Mouse (Mus musculus) lung, embryonic 15.5 days (tissue): ENCODE measurements at regions not wholly inside any gene's neighbourhood (a gene's known extent, or its start where the extent isn't known, plus 50 kb on each side); places are given as distances from the start of the nearest gene placed in this dataset.

Experiments used
- ATAC-seq: fragments of 200-750 bp; cut with Nextera tagmentation; 2 replicates; pipeline ENCODE4 v1.8.0; 2017; ENCODE audit warnings: moderate number of reproducible peaks, borderline replicate concordance; ENCODE audit not compliant: low FRiP score, low TSS enrichment; ENCODE audit errors: extremely low read depth
- H3K27ac ChIP-seq: fragments of 300-500 bp; sonication (generic); 2 replicates; pipeline ENCODE4 v1.5.1; 2015; ENCODE audit warnings: moderate library complexity, mild to moderate bottlenecking, inconsistent platforms
- H3K27me3 ChIP-seq: fragments of 300-500 bp; sonication (generic); 2 replicates; pipeline ENCODE4 v1.6.1; 2015; ENCODE audit warnings: inconsistent platforms
- H3K36me3 ChIP-seq: fragments of 300-500 bp; sonication (generic); 2 replicates; pipeline ENCODE4 v1.6.1; 2015; ENCODE audit warnings: inconsistent platforms
- H3K4me1 ChIP-seq: fragments of 300-500 bp; sonication (generic); 2 replicates; pipeline ENCODE4 v1.6.1; 2015; ENCODE audit warnings: inconsistent platforms
- H3K4me2 ChIP-seq: fragments of 300-500 bp; sonication (generic); 2 replicates; pipeline ENCODE4 v1.6.1; 2015; ENCODE audit warnings: inconsistent platforms, mild to moderate bottlenecking, moderate library complexity
- H3K4me3 ChIP-seq: fragments of 300-500 bp; sonication (generic); 2 replicates; pipeline ENCODE4 v1.5.1; 2015; ENCODE audit warnings: mild to moderate bottlenecking, inconsistent platforms
- H3K9ac ChIP-seq: fragments of 300-500 bp; sonication (generic); 2 replicates; pipeline ENCODE4 v1.6.1; 2015; ENCODE audit warnings: inconsistent platforms
- H3K9me3 ChIP-seq: fragments of 300-500 bp; sonication (generic); 2 replicates; pipeline ENCODE4 v1.6.1; 2016; ENCODE audit warnings: inconsistent platforms
- WGBS: fragments of 180-500 bp; shearing (Covaris S2); methylation state at CpG from one replicate; pipeline ENCODE4 v1.1.7; 2015; 5-methylcytosine and 5-hydroxymethylcytosine counted together

DNA sequence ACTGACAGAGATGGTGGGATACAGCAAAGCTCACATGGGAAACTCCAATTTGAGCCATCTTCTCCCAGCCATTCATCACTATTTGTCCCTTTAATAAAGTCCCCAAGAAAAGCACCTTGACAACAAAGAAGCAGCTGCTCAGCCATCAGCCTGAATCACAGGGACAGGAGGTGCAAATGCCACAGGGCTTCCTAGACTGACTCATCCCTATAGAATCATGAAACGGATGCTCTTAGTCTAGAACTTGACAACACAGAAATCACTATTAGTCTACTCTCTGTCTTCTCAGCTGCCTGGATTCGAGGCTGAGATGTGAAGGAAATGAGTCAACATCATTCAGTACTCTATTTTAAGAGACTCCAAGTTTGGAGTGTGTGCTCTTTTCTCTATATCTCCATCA lies 365.4 kb upstream of the Gm10306 start:
- WGBS, result 55% methylated on average over 2 of the region's 2 CpGs
- Histone ChIP-seq H3K4me3 (no peak overlapping the region), H3K4me2 (no peak overlapping the region), H3K9me3 (no peaks in the 10 kb centered on the region), H3K9ac (no peak overlapping the region), H3K27me3 (no peaks in the 10 kb centered on the region), H3K36me3 (no peaks in the 10 kb centered on the region), H3K4me1 (peaks cover 7% of the 10 kb centered on the region; the same call in 1 of the 2 replicates), H3K27ac (no peak overlapping the region)
- no peak for ATAC-seq

DNA sequence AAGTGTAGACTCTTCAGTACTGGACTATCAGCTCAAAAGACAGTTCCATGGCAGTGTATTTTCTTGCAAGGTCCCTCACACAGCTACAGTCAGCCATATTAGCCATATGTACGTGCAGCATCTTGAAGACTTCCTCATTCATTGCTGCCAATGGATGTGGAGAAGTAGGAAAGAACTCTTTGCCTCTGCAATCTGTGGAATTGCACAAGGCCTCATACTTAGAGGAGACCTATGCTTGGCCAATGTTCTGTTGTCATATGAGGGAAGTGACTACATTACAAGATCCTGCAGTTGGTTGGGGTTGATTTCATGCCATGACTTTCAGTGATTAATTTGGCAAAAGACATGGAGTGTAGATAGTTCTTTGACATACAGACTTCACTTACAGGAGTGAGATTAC lies 340.1 kb upstream of the Gm10306 start:
- H3K36me3 ChIP-seq, result no peaks in the 10 kb centered on the region
- no peaks in the 10 kb centered on the region for H3K9me3 ChIP-seq
- no peak overlapping the region for H3K9ac ChIP-seq
- 79% methylated on average over 1 of the region's 1 CpGs for WGBS
- ATAC-seq, result no peak
- no peak overlapping the region for H3K27ac ChIP-seq
- no peak overlapping the region for H3K4me3 ChIP-seq
- no peaks in the 10 kb centered on the region for H3K27me3 ChIP-seq
- no peak overlapping the region for H3K4me2 ChIP-seq
- H3K4me1 ChIP-seq, result no peaks in the 10 kb centered on the region

DNA sequence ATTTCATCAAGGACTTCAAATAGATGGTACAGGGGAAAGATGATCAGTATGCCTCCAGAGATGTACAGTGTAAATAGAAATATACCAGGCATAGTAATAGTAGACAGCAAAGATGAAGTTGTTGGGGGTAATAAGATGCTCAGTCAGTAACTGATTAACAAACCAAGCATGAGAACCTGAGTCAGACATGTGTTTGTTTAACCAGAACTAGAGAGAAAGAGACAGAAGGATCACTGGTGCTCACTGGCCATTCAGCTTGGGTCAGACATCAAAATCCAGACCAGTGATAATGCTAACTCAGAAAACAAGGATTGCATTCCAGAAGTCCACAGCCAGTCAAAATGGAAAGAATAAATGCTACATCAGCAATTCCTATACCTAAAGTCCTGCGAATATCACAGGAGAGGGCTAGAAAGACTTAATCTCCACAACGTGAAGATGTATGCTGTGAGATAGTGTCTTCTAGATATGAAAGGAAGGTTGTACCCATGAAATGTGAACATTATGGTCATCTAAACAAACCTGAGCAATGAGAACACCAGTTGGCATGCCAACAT lies 320.6 kb upstream of the Gm10306 start:
- no peak overlapping the region for H3K9ac ChIP-seq
- H3K36me3 ChIP-seq, result no peaks in the 10 kb centered on the region
- H3K27me3 ChIP-seq, result no peaks in the 10 kb centered on the region
- H3K4me1 ChIP-seq, result no peaks in the 10 kb centered on the region
- no peak overlapping the region for H3K27ac ChIP-seq
- H3K9me3 ChIP-seq, result no peaks in the 10 kb centered on the region
- no peak for ATAC-seq
- no peak overlapping the region for H3K4me3 ChIP-seq
- WGBS, result 86% methylated on average over 2 of the region's 2 CpGs
- no peak overlapping the region for H3K4me2 ChIP-seq

DNA sequence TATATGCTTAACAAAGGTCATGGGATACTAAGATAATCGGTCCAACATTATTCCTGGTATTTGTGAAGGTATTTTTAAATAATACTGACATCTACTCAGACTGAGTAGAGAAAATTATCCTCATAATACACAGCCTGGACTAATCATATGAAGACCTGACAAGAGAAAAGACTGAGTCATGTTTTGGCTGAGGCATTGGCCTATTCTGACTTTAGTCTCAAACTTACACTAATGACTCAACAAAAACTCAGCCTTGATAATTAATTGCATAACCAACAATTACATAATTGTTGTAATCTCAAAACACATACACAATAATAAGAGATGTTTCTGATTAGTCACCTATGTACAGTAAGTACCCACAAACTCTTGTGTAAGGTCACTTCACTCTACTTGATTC lies 300.3 kb upstream of the Gm10306 start:
- H3K4me3 ChIP-seq, result no peak overlapping the region
- no peaks in the 10 kb centered on the region for H3K27me3 ChIP-seq
- no peak overlapping the region for H3K4me2 ChIP-seq
- no peaks in the 10 kb centered on the region for H3K9me3 ChIP-seq
- WGBS, result 79% methylated on average over 1 of the region's 1 CpGs
- no peaks in the 10 kb centered on the region for H3K4me1 ChIP-seq
- ATAC-seq, result no peak
- H3K27ac ChIP-seq, result no peak overlapping the region
- no peak overlapping the region for H3K9ac ChIP-seq
- no peaks in the 10 kb centered on the region for H3K36me3 ChIP-seq

DNA sequence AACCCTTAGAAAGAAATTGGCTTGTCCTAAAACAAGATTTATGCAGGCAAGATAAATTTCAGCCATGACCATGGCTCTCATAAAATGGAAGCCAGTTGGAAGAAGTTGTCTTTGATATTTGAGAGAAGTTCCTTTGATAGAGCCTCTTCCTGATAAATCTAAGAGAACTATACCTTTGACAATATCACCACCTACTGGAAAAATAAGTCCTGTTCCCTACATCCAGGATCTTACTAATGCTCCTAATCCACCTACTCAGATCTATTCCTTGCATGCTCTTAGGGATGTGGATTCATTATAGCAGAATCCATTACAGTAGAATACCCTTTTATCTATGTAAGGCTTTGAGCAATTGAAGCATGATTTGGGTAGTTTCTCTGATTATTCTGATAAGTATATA lies 295.2 kb upstream of the Gm10306 start:
- Histone ChIP-seq H3K36me3 (no peaks in the 10 kb centered on the region), H3K9me3 (no peaks in the 10 kb centered on the region), H3K27me3 (no peaks in the 10 kb centered on the region), H3K4me2 (no peak overlapping the region), H3K4me3 (no peak overlapping the region), H3K9ac (no peak overlapping the region), H3K27ac (no peak overlapping the region), H3K4me1 (no peaks in the 10 kb centered on the region)
- ATAC-seq, result no peak

DNA sequence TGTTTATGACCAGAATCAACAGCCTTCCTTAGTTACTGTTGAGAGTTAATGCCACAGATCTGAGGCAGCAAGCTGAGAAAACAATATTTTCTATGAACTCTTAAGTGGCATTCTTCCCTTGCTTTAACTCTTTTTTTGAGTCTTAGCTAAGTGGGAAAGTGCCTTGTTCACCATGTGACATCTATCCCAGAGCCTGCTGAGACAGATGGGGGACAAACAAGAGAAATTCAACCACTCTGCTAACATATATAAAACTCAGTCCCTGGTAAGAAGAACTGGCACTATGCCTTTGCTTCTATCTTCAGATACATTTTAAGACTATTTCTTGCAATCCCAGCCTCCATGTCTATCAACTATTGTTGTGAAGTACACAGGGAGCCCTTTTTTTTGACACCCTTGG lies 274.6 kb upstream of the Gm10306 start:
- ATAC-seq, result no peak
- Histone ChIP-seq H3K4me1 (no peaks in the 10 kb centered on the region), H3K9me3 (no peaks in the 10 kb centered on the region), H3K9ac (no peak overlapping the region), H3K36me3 (no peaks in the 10 kb centered on the region), H3K27me3 (no peaks in the 10 kb centered on the region), H3K4me3 (no peak overlapping the region), H3K27ac (no peak overlapping the region), H3K4me2 (no peak overlapping the region)

DNA sequence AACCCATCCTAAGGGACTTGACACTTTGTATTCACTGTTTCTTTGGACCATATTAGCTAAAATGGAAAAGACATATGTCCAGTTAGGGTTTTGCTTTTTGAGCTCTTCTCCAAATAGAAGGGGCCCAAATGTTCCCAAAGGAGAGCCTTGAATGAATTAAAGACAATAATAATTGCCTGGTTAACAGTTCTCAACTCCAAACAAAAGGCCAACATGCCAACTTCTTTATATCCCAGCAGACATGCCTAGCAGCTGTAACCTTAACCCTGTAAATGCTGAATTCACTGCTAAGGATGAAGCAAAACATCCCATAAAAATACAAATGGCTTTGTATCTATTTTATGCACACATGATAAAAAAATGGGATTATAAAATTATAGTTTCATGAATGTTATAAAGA lies 264.2 kb upstream of the Gm10306 start:
- no peak overlapping the region for H3K9ac ChIP-seq
- ATAC-seq, result no peak
- no peak overlapping the region for H3K4me2 ChIP-seq
- H3K27ac ChIP-seq, result no peak overlapping the region
- H3K4me1 ChIP-seq, result no peaks in the 10 kb centered on the region
- H3K36me3 ChIP-seq, result no peaks in the 10 kb centered on the region
- H3K9me3 ChIP-seq, result no peaks in the 10 kb centered on the region
- H3K27me3 ChIP-seq, result no peaks in the 10 kb centered on the region
- H3K4me3 ChIP-seq, result no peak overlapping the region

DNA sequence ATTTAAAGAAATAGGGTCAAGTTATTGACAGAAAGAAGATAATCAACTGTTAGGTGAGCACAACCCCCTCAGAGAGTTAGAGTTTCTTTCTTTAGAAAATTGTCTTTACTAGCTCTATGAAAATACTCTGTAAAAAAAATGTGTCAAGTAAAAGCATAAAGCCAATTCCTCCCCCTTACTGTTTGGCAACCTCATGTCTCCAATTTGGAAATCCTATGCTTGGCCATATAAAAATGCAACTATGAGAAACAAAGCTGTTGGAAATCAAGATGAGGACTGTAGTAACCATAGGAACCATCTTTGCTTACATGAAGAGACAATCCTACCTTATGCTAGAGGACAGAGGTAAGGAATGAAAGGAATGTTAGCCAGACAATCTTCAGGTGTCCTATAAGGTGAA lies 239.0 kb upstream of the Gm10306 start:
- H3K9me3 ChIP-seq, result no peaks in the 10 kb centered on the region
- H3K4me2 ChIP-seq, result no peak overlapping the region
- no peak overlapping the region for H3K27ac ChIP-seq
- no peaks in the 10 kb centered on the region for H3K4me1 ChIP-seq
- H3K9ac ChIP-seq, result no peak overlapping the region
- no peaks in the 10 kb centered on the region for H3K36me3 ChIP-seq
- H3K27me3 ChIP-seq, result no peaks in the 10 kb centered on the region
- no peak for ATAC-seq
- H3K4me3 ChIP-seq, result no peak overlapping the region

DNA sequence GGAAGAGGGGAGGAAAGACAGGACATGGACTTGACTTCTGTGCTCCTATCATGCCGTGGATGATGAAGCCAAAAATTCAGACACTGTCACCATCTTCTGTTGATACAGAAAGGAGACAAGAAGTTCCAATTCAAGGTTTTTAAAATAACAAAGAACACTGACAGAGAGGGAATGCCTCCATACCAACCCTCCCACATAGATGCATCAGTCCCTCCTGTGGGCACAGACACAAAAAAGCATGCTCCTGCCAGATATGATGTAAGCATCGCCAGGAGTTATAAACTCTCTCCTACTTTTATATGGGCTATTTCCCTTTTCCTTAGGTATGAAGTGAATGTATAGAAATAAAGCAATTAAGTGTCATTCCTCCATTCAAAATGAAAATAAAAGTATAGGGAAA lies 229.6 kb upstream of the Gm10306 start:
- 78% methylated on average over 2 of the region's 2 CpGs for WGBS
- no peak overlapping the region for H3K27ac ChIP-seq

DNA sequence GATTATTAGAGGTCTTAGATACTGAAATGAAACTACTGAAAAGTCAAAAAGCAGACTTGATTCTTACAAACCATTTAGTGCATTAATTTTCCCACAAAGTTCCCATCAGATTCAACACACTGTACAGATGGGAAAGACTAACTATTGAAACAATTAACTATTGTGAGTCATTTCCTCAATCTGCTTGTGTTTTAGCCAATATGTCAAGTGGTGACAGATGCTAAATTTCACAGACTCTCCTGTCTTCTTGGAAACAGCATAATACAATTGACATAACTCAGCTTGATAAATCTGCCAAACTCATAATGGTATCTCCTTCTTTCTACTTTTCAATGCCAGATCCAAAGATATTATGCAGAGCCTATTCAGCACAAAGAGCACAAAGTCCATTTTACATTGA lies 213.0 kb upstream of the Gm10306 start:
- Histone ChIP-seq H3K27ac (no peak overlapping the region), H3K4me1 (no peaks in the 10 kb centered on the region), H3K9ac (no peak overlapping the region), H3K9me3 (no peaks in the 10 kb centered on the region), H3K36me3 (no peaks in the 10 kb centered on the region), H3K4me3 (no peak overlapping the region), H3K27me3 (no peaks in the 10 kb centered on the region), H3K4me2 (no peak overlapping the region)
- ATAC-seq, result no peak

More for the DNA sequence above, 229.6 kb upstream of the Gm10306 start:
- Histone ChIP-seq H3K36me3 (no peaks in the 10 kb centered on the region), H3K4me3 (no peak overlapping the region), H3K27me3 (no peaks in the 10 kb centered on the region), H3K9ac (no peak overlapping the region), H3K4me2 (no peak overlapping the region), H3K9me3 (no peaks in the 10 kb centered on the region), H3K4me1 (no peaks in the 10 kb centered on the region)
- ATAC-seq, result no peak

DNA sequence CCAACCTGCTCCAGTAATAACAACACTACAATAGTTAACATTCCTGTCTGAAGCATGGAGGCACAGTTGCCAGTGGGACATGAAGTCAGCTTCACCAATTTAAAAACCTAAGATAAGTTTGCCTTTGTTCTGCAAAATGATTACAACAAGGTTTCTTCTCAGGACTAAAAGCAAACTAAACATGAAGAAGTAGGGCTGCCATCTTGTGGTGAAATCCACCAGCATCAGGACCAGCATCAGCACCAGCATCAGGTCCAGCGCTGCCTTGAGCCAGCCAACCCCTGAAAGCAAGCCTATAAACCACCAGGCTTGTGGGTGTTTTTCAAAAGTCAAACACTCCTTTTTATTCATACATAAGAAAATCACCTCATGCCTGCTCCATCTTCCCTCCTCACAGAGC lies 207.1 kb upstream of the Gm10306 start:
- no peaks in the 10 kb centered on the region for H3K27me3 ChIP-seq
- H3K9ac ChIP-seq, result no peak overlapping the region
- no peak overlapping the region for H3K4me3 ChIP-seq
- H3K4me1 ChIP-seq, result no peaks in the 10 kb centered on the region
- no peak for ATAC-seq
- H3K36me3 ChIP-seq, result no peaks in the 10 kb centered on the region
- WGBS, result 50% methylated on average over 1 of the region's 1 CpGs
- no peaks in the 10 kb centered on the region for H3K9me3 ChIP-seq
- H3K4me2 ChIP-seq, result no peak overlapping the region
- H3K27ac ChIP-seq, result no peak overlapping the region

DNA sequence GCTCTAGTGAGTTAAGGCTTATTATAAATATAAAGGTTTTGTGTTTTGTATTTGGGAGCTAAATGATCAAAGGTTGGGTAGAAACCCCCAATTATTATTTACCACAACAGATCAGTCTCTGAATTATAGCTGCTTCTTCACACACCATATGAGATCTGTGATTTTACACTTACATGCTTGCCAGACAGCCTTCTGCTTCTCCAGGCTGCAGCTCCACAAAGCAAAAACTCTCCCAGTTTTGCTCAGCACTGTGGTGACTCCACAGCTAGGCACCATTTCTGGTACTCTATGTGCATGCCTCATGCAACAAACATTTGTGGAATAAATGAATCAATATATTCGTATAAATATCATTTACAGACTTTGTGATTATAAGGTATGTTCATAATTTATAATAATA lies 199.4 kb upstream of the Gm10306 start:
- ATAC-seq, result no peak
- Histone ChIP-seq H3K9ac (no peak overlapping the region), H3K4me3 (no peak overlapping the region), H3K36me3 (no peaks in the 10 kb centered on the region), H3K4me1 (no peaks in the 10 kb centered on the region), H3K4me2 (no peak overlapping the region), H3K27me3 (no peaks in the 10 kb centered on the region), H3K9me3 (no peaks in the 10 kb centered on the region), H3K27ac (no peak overlapping the region)
- 61% methylated on average over 1 of the region's 1 CpGs for WGBS

DNA sequence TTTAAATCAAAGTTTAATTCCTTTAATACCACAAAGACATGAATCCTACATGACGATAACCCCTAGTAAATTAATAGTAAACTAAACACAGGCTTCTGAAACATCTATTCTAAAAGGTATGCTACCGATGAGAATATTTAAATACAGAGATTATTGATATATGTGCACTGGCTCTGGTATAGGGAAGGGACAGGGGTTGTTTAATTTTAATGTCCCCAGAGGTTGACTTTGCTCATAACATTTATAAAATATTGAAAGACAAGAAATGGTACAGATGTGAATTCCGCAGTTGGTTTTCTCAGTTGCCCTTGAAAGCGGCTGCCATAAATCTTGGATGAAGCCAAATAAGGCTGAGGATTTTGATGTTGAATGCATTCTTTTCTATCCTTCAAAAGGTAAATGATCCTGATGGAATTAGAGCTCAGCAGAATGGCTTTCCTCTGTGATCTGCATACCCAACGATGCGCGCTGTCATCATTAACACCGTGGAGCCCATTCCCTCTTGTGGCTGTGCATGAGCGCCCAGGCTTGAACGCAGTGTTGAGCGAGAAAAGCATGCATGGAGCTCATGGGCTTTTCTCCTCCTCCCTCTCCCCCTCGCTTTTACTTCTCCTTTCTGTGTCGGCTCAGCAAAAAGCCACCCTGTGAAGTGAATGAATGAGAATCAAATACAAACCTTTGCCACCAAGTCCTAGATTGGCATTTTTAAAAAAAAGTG lies 195.4 kb upstream of the Gm10306 start:
- no peak for ATAC-seq
- H3K27me3 ChIP-seq, result no peaks in the 10 kb centered on the region
- no peaks in the 10 kb centered on the region for H3K36me3 ChIP-seq
- no peak overlapping the region for H3K9ac ChIP-seq
- H3K4me1 ChIP-seq, result no peaks in the 10 kb centered on the region
- H3K4me2 ChIP-seq, result no peak overlapping the region
- WGBS, result 84% methylated on average over 13 of the region's 13 CpGs
- no peaks in the 10 kb centered on the region for H3K9me3 ChIP-seq
- no peak overlapping the region for H3K27ac ChIP-seq
- H3K4me3 ChIP-seq, result no peak overlapping the region
